Mouse (Mus musculus): ENCODE measurements around the gene Dph5. TPM values are rescaled to one million over a fixed set of nuclear protein-coding genes. Genes with fewer than 3 reads are reported as not detected.
"Not testable (repeated sequence)": the region's sequence is repeated elsewhere in the genome, so short reads cannot be mapped to it uniquely, and the experiment has no call there.

Dph5 gene
- 10 to 100 TPM; 17.2 to 19.0 TPM for total RNA-seq (2021)

DNA sequence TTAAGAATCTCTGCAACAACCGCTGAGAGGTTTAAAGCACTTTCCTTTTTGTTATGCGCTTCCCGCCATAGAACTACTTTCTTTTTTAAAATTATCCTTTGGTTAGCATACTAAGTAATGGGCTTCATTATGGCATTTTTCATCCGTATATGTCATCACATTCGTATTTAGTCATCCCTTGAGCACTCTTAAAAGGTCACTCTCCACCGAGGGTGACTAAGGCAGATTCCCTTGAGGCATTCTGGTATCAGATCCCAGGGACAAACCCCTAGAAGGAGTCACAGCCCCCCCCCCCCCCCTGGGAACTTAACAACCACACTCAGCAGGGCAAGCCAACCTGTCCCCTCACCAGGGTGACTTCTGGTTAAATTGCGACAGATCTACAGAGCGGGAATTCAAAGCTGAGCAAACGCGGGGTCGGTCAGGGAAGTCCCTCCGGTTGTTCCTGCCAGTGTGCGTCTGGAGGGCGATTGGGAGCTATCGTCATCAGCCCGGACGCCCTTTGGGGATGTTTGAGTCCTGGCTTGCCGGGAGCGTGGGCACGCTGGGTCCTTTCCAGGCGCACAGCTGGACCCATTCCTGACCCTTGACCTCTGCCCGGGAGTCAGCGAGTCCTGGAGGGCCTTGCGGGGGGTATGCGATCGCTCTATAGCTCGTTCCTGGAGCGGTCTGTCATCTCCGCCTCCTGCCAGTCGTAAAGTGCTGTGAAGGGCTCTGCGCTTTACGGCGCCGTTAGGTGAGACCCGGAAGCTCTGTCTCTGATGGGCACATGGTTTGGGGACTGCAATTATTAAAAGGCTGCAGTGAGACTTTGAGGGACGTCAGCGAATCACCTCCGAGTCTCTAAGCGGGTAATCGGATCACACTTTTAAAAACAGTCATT, at the start of gene Dph5:
Dph5 (plus strand) TSS at position 411 of the 883 bp plus-strand sequence.
- DNase-seq, result peak; percentile 89
- intact Hi-C loops (cut with DNase I), result no loop called here

DNA sequence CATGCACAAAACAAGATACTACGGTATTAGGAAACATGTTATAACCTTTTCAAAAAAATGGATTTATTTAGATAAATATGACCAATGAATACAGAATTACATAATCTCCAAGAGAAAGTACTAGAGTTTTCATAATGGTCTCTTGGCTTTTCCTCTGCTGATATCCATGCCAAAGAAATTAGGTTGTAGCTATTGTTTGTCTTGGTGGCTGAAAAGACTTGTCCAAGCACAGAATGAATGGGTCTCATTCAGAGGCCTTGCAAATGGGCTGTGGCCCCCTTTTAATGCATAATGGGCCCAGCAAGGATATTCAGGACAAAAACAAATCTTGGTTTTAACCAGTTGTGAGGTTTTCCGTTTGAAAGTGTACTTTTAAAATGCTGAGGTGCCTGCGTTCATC, 43.1 kb upstream of the Dph5 start:
- intact Hi-C loops (cut with DNase I), result no loop called here
- no peak for DNase-seq

DNA sequence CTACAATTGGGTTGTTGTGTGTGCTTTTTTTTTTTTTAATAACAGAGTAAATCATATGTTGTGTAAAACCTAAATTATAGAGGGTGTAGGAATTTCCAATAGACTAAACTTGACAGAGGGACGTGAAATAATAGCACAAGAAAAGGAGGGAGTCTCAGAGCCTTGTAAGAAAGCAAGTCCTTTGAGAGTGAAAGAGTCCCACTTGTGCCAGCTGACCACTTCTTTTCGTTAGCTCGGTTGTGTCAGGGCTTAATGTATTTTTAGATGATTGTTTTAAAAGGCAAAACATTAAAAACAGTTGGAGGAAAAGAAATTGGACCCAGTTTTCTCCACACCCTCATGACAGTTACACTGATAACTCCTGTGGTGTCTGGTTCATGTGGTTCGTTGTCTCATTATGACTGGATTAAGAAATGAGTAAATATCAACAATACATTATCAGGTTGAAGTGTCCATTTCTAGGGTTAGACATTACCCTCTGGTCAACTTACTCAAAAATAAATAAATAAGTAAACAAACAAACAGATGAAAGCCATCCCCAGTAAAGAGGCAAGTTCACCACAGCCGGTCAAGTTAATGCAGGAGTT, 42.5 kb upstream of the Dph5 start:
- intact Hi-C loops (cut with DNase I), result no loop called here
- DNase-seq, result no peak

DNA sequence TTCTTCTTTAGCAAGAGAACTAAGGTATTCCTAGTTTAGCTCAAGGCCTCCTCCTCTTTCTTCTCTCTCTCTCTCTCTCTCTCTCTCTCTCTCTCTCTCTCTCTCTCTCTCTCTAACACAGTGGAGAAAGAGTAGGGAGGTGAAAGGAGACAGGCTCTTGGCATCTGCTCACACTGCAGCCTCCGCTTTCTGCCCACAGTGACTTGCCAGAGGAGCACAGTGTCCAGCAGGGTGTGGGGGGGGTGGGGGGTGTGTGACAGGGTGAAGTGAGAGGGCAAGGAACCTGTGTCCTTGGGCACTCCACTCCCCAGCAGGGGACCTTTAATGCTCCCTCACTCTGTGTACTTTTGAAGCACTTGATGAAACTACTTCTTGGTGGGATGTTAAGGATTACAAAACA, 41.9 kb upstream of the Dph5 start:
- intact Hi-C loops (cut with DNase I), result no loop called here
- DNase-seq, result peak; percentile 28

DNA sequence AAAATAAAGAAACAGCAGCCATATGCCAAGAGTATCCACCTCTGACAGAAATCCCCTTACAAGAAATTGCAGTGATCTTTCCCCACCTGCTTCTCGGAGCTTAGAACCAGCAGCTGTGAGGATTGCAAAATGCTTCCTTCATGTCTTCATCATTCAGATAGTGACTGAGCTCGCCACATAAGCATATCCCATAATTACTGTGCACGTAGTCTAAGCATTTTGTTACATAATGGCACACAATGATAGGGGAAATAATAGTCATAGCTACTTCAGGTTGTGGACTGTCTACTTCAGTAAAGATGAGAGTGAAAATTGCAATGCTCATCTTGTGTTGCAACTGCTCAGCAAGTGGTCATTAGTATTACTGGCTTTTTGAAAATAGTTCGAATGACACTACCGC, 41.5 kb upstream of the Dph5 start:
- no peak for DNase-seq
- intact Hi-C loops (cut with DNase I), result no loop called here

DNA sequence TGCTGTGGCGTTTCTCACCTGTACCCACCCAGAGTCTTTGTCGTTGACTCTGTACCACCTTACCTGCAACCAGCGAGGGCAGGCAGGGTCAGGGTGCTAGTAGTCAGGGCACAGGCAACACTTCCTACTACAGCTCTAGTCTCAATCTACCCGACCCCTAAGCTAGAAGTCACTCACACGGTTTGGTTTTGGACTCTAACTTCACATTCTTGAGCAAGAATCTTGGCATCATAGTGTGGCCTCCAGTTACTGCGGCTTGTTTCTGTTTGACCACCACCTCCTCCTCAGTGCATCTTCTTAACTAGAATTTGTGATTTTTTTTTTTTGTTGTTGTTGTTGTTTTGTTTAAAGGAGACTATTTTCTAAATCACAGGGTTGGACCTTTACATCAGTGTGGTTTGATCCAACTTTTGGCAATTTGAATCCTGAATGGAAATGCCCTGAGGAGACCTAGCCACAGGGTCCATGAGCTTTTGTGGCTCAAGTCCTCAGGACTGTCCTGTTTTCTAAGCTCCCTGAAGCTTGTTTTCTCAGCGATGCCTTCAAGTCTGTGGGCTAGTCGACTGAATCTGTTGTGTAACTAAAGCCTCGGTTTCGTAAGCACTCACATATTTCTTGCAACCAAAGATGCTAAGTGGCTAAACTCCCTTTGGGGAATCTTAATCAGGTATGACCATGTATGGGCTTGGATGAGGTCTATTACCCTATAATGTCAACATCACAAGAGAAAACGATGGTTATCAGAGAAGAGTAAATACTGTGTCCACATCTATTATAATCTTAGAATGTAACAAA, 38.8 kb upstream of the Dph5 start:
- no peak for DNase-seq
- intact Hi-C loops (cut with DNase I), result no loop called here

DNA sequence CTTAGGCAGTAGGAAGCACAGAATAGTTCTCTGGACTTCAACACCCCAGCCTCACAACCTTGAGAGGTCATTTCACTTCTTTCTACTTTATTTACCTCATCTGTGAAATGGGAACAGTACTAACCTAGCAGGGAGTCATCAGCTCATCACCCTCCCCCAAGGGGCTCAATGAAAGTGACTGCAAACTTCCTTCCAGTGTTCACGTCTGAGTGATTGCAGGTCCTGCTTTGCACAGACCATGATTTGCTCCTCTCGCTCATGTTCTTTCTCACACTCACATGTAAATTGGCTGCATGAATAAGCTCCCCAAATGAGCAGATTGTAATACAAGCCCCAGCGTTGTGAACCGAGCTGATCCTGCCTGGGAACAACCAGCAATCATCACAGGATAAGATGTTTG, 36.7 kb upstream of the Dph5 start:
- intact Hi-C loops (cut with DNase I), result no loop called here
- DNase-seq, result no peak

DNA sequence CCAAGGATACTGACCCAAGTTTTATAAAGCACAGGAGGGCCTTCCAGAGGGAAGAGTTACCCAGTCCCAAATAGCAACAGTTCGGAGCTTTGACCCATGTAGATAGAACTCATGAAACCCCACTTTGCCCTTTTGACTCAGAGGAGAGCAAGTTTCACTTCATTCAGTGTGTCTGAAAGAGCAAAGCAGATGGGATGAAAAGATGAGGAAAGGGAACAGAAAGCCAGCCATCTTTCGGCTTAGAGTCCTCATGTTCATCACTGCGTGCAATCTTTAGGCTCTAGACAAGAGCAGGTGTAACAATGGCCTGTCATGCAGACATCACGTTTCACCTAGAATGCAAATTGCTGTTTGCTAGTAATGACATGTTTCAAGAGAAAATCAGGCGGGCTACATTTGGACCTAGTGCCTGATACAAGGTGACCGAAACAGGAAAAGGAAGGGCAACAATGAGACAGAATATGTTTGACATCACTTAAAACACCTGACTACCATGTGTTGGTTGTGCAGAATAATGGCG, 32.9 kb upstream of the Dph5 start:
- no peak for DNase-seq
- intact Hi-C loops (cut with DNase I), result no loop called here

DNA sequence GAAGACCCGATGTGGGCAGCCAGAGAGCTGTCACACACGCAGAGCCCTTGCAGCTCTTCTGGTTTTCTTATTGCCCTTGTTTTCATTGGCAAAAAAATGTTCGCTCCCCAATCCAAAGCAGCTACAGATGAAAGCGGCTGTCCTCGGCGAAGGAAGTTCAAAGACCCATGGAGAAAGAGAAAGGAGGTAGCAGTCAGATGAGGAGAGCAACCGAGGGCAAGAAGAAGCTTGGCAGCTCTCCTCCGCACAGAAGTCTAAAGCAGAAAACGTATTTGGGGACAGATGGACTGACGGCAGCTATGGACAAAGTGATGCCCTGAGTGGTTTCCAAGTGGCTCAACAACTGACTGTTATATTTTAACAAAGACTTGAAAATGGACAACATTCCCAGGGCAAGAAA, 32.1 kb upstream of the Dph5 start:
- DNase-seq, result no peak
- intact Hi-C loops (cut with DNase I), result no loop called here

DNA sequence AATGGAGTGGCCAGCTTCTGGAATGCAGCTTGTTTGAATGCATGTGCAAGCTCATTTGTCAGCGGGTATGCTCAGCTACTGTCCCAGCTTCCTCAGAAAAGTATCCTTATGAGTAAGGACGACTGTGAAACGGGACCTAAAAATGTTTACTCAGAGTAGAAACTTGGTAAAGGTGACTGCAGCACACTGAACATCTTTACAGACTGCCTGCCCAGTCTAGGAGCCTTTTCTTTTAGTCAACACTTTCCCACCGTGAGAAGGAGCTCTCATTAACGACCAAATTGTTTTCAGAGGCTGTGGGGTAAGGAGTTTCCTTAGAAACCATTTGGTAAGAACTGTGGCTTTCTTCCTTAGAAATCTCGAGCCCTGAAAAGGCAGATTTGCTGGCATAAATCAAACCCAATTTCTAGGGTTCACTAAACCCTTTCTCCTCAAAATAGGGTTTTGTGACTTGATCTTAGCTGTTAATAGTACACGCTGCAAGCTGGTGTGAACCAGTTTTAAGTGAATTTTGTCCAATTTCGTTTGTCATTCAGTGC, 31.1 kb upstream of the Dph5 start:
- no peak for DNase-seq
- intact Hi-C loops (cut with DNase I), result no loop called here

DNA sequence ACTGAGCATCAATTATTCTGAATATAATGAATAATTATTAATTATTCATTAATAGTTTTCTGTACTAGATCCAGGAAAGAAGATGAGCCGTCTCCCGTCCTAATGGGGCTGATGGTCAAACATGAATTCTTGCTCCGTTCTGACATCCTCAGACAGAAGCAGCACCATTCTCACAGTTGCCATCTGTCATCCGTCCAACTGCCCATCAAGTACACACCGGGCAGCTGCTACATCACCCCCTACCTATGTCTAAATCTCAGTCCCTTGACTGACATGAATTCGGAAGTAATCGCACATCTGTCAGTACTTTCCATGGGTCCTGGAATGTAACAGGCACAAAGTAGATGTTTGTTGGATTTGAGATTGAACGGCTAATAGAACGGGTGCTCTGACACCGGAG, 30.2 kb upstream of the Dph5 start:
- intact Hi-C loops (cut with DNase I), result no loop called here
- no peak for DNase-seq

DNA sequence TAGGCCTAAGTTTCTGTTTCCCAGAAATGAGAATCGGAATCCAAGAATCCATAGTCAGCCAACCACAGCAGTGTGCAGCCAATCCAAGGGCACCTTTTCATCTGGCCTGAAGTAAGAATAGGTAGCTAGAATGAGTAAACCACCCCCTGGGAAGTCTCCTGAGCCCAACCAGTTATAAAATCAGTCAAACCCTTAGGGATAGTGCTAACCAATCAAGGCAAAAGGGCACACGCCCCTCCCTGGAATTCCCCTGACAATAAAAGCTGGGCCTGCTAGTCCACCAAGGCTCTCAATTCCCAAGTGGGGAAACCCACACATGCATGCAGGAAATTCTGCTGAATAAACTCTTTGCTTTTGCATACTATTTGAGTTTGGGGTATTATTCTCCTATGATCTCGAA, 28.8 kb upstream of the Dph5 start:
- intact Hi-C loops (cut with DNase I), result no loop called here

DNA sequence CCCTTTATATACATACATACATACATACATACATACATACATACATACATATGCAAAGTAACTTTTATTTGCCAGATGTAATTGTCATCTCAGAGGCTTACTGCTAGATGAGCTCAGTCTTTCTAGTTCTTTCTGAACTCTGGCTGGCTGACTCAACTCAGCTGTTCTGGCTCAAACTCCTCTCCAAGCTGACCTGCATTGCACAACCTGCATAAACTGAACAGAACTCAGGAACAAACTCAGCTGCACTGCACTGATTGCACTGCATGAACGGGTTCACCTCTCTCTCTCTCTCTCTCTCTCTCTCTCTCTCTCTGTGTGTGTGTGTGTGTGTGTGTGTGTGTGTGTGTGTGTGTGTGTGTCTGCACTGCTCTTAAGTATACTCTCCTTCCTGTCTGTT, 26.9 kb upstream of the Dph5 start:
- intact Hi-C loops (cut with DNase I); DNase-seq: not testable (repeated sequence)

More for the DNA sequence above, 28.8 kb upstream of the Dph5 start:
- DNase-seq, result no peak

DNA sequence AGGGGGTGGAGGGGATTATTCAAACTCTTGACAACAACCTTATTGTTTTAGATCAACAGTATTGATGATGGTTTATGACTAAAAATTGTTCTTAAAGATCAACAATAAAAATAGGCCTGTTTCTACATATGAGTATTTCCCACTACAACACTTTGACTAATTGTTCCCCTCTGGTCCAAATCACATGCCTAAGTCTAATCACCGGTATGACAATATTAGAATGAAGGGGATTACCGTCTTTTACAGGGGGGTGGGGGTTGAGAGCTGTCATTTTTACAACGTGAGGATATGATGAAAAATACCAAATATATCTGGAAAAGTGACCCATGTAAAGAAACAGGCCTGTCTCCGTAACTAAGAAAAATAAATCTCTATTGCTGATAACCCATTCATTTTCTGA, 24.1 kb upstream of the Dph5 start:
- intact Hi-C loops (cut with DNase I), result no loop called here
- DNase-seq, result no peak

DNA sequence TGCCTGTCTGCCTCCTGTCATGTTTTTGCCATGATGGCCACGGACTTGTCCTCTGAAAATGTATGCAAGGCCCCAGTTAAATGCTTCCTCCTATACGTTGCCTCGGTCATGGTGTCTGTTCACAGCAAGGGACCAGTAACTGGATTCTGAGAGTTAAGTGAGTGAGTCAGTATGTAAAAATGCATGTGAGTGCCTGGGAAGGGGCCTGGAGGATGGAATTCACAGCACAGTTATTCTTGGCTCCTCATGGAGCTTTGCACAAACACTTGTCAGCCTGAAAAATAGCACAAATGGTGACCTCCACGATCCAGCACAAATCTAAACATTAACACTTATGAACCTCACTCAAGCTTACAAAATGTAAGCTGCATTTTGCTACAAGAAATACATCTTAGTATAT, 20.5 kb upstream of the Dph5 start:
- intact Hi-C loops (cut with DNase I), result no loop called here
- no peak for DNase-seq

DNA sequence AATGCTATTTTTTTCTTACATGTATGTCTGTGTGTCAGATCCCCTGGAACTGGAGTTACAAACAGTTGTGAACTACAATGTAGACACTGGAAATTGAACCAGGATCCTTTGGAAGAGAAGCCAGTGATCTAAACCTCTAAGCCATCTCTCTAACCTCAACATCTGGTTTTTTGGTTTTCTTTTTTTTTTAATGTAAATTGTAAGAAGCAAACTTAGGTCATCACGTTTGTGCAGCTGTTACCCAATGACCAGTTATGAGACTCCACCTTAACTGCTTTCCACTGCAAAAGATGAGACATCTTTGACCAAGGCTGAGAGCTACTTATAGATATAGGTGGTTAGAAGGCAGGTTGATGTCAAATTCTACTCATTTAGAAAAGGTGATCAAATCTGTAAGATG, 19.7 kb upstream of the Dph5 start:
- intact Hi-C loops (cut with DNase I), result no loop called here

DNA sequence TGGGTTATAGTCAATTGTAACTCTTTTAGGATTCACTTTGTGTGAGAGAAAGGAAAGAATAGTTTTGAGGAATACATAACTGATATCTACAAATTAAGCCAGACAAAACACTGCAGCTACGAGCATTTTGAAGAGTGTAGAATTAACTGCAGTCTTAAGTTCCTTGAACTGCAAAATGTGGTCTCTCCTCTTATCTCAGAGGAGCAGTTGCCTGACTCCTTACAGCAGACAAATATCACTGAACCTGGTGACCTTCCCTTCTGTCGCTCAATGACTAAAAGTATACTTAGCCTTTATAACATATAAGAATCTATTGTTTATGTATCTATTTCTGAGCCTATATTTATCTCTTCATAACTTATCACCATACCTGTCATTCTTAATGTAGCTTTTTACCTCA, 18.3 kb upstream of the Dph5 start:
- no peak for DNase-seq
- intact Hi-C loops (cut with DNase I), result no loop called here

More for the DNA sequence above, 19.7 kb upstream of the Dph5 start:
- DNase-seq, result no peak

DNA sequence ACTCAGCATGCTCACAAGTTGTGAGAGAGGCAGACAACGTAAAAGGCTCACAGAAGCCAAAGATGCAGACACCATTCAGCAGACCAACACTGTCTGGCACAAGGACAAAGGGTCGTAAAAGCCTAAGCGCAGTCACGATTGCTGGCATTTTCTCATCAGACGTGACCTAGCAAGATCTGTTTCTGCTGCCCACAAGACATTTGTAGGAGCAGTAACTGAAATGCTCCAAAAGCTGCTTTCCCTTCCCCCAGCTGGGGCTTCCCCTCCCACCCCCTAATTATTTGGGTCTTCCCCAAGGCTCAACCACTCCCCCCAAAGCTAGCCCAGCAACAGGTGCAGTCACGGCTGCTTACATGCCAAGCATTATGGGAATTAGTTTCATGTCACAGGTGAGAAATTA, 12.1 kb upstream of the Dph5 start:
- intact Hi-C loops (cut with DNase I), result no loop called here
- DNase-seq, result no peak

DNA sequence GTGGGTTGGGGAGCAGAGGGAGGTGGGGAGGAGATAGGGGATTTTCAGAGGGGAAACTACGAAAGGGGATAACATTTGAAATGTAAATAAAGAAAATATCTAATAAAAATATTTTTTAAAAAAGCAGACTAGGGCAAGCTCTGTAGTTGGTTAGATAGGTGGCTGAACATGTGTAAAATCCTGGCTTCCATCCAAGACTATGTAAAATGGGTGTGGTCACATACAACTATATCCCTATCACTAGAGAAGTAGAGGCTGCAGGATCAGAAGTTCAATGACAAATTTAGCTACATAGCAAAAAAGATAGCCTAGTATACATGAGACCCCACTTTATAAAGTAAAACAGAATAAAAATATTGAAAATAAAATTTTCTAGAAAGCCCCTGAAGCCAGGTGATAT, 10.5 kb upstream of the Dph5 start:
- no peak for DNase-seq
- intact Hi-C loops (cut with DNase I), result no loop called here

DNA sequence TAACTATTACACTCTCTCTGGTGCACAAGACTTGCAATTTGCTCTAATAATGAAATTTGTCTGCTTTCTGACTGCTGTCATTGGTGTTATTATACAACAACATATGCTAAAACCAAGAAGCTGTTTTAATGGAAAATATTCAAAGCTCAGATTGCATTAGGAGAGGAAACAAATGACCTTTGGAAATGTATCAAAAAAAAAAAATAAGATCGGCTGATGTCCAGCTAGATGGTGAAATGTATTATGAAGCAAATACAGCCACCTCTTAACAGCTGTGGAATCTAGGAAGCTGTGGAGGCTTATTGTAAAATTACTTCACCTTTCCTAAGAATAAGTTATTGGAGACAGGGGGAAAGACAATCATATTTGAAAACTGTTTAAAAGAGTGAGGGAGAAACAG, 3.6 kb upstream of the Dph5 start:
- intact Hi-C loops (cut with DNase I), result no loop called here

More for the DNA sequence above, 3.6 kb upstream of the Dph5 start:
- no peak for DNase-seq

All from left cerebral cortex, postnatal 4 days (tissue).